Mouse (Mus musculus) adrenal gland, postnatal 10 days (tissue): ENCODE measurements at regions not wholly inside any gene's neighbourhood (a gene's known extent, or its start where the extent isn't known, plus 50 kb on each side); places are given as distances from the start of the nearest gene placed in this dataset.
"Not testable (repeated sequence)": the region's sequence is repeated elsewhere in the genome, so short reads cannot be mapped to it uniquely, and the experiment has no call there.

Experiments used
- DNase-seq: peaks from one replicate; pipeline ENCODE4 v3.0.0; 2021; ENCODE audit warnings: mixed read lengths

- no peak for DNase-seq
These were observed 162.2 kb upstream of the St6galnac5 start for GRCm38 (mm10) chr3:153144217-153144616.

GRCm38 (mm10) chr3:153140985-153141384 lies 158.9 kb upstream of the St6galnac5 start:
- no peak for DNase-seq

GRCm38 (mm10) chr3:153125335-153125734 lies 143.3 kb upstream of the St6galnac5 start:
- no peak for DNase-seq

- DNase-seq: no peak
These were observed 139.9 kb upstream of the St6galnac5 start for GRCm38 (mm10) chr3:153121934-153122333.

- DNase-seq: no peak
These were observed 137.1 kb upstream of the St6galnac5 start for GRCm38 (mm10) chr3:153119142-153119541.

- DNase-seq: no peak
These were observed 136.6 kb upstream of the St6galnac5 start for GRCm38 (mm10) chr3:153118643-153119042.

GRCm38 (mm10) chr3:153105591-153105990 lies 123.5 kb upstream of the St6galnac5 start:
- DNase-seq: no peak

GRCm38 (mm10) chr3:153090572-153090971 lies 108.5 kb upstream of the St6galnac5 start:
- not testable (repeated sequence) for DNase-seq

- DNase-seq: peak; percentile 54
These were observed 103.2 kb upstream of the St6galnac5 start for GRCm38 (mm10) chr3:153085096-153085788.

- no peak for DNase-seq
These were observed 102.4 kb upstream of the St6galnac5 start for GRCm38 (mm10) chr3:153084226-153085095.

GRCm38 (mm10) chr3:153080371-153080770 lies 98.3 kb upstream of the St6galnac5 start:
- DNase-seq: no peak

GRCm38 (mm10) chr3:153077846-153078703 lies 96.0 kb upstream of the St6galnac5 start:
- no peak for DNase-seq

- no peak for DNase-seq
These were observed 90.3 kb upstream of the St6galnac5 start for GRCm38 (mm10) chr3:153072200-153072919.

GRCm38 (mm10) chr3:153071549-153071948 lies 89.5 kb upstream of the St6galnac5 start:
- no peak for DNase-seq

- no peak for DNase-seq
These were observed 89.1 kb upstream of the St6galnac5 start for GRCm38 (mm10) chr3:153071123-153071522.

GRCm38 (mm10) chr3:153065890-153066289 lies 83.8 kb upstream of the St6galnac5 start:
- no peak for DNase-seq

GRCm38 (mm10) chr3:153053163-153053562 lies 71.1 kb upstream of the St6galnac5 start:
- DNase-seq: no peak

- no peak for DNase-seq
These were observed 69.5 kb upstream of the St6galnac5 start for GRCm38 (mm10) chr3:153051566-153051965.

- no peak for DNase-seq
These were observed 63.3 kb upstream of the St6galnac5 start for GRCm38 (mm10) chr3:153045328-153045727.

- no peak for DNase-seq
These were observed 51.9 kb upstream of the St6galnac5 start for GRCm38 (mm10) chr3:153033980-153034379.
